Mouse (Mus musculus) heart, embryonic 12.5 days (tissue): ENCODE results near the gene Dlat. TPM values are rescaled to one million over a fixed set of nuclear protein-coding genes. Genes with fewer than 3 reads are reported as not detected.
A peak's percentile ranks its signal among the peaks of the same experiment; 100 is the strongest.
"Not testable (repeated sequence)": the region's sequence is repeated elsewhere in the genome, so short reads cannot be mapped to it uniquely, and the experiment has no call there.

Experiments used
- ATAC-seq: fragments of 200-750 bp; cut with Nextera tagmentation; 2 replicates; pipeline ENCODE4 v1.8.0; 2017; ENCODE audit warnings: moderate TSS enrichment, moderate library complexity; ENCODE audit not compliant: insufficient number of reproducible peaks, low FRiP score
- H3K27ac ChIP-seq: fragments of 300-500 bp; sonication (generic); 2 replicates; pipeline ENCODE4 v1.5.1; 2016; ENCODE audit warnings: mild to moderate bottlenecking, moderate library complexity; ENCODE audit not compliant: poor library complexity, severe bottlenecking
- H3K27me3 ChIP-seq: fragments of 300-500 bp; sonication (generic); replicated peaks from 2 replicates; pipeline ENCODE4 v1.6.1; 2016; ENCODE audit warnings: mild to moderate bottlenecking, moderate library complexity
- H3K36me3 ChIP-seq: fragments of 300-500 bp; sonication (generic); 2 replicates; pipeline ENCODE4 v1.6.1; 2016; ENCODE audit warnings: mild to moderate bottlenecking, moderate library complexity
- H3K4me1 ChIP-seq: fragments of 300-500 bp; sonication (generic); replicated peaks from 2 replicates; pipeline ENCODE4 v1.6.1; 2016; ENCODE audit warnings: mild to moderate bottlenecking
- H3K4me2 ChIP-seq: fragments of 300-500 bp; sonication (generic); 2 replicates; pipeline ENCODE4 v1.6.1; 2016; ENCODE audit warnings: mild to moderate bottlenecking, moderate library complexity
- H3K4me3 ChIP-seq: fragments of 300-500 bp; sonication (generic); 2 replicates; pipeline ENCODE4 v1.5.1; 2016; ENCODE audit warnings: mild to moderate bottlenecking
- H3K9ac ChIP-seq: fragments of 300-500 bp; sonication (generic); 2 replicates; pipeline ENCODE4 v1.6.1; 2016; ENCODE audit warnings: mild to moderate bottlenecking, moderate library complexity
- H3K9me3 ChIP-seq: fragments of 300-500 bp; sonication (generic); replicated peaks from 2 replicates; pipeline ENCODE4 v1.6.1; 2016; ENCODE audit warnings: mild to moderate bottlenecking, moderate library complexity
- WGBS: fragments of 180-500 bp; shearing (Covaris S2); methylation state at CpG from one replicate; pipeline ENCODE4 v1.1.7; 2016; 5-methylcytosine and 5-hydroxymethylcytosine counted together
- polyA plus RNA-seq: library from polyadenylated mRNA; unstranded; fragments of >200 nt; fragmentation: Nextera tagmentation; extraction: Ambion mirVana; gene quantifications from 2 replicates; pipeline ENCODE4 v1.2.1, GENCODE M21; 2016

Dlat gene
- polyA plus RNA-seq, 1 experiment from 2014 or later = 138 TPM

GRCm38 (mm10) chr9:50658941-50659388, 615 bp downstream of the Dlat start:
- Histone ChIP-seq H3K27me3 (no peaks in the 10 kb centered on the region), H3K9ac (peak overlapping the region; percentile 97), H3K4me2 (peak overlapping the region; percentile 73), H3K4me1 (peaks cover 14% of the 10 kb centered on the region), H3K36me3 (peaks cover 33% of the 10 kb centered on the region), H3K9me3 (no peaks in the 10 kb centered on the region), H3K27ac (peak overlapping the region; percentile 86), H3K4me3 (peak overlapping the region; percentile 98)
- ATAC-seq = peak; percentile 60
- WGBS = 0% methylated on average over 26 of the region's 28 CpGs

- Histone ChIP-seq H3K4me3 (peak overlapping the region; percentile 98), H3K27ac (no peak overlapping the region), H3K36me3 (peaks cover 38% of the 10 kb centered on the region), H3K27me3 (no peaks in the 10 kb centered on the region), H3K9ac (peak overlapping the region; percentile 97), H3K9me3 (no peaks in the 10 kb centered on the region), H3K4me1 (peaks cover 14% of the 10 kb centered on the region), H3K4me2 (peak overlapping the region; percentile 73)
- WGBS = 13% methylated on average over 5 of the region's 5 CpGs
- no peak for ATAC-seq
These were observed 1.2 kb downstream of the Dlat start for GRCm38 (mm10) chr9:50658391-50658790.

- Histone ChIP-seq H3K9me3 (no peaks in the 10 kb centered on the region), H3K4me2 (no peak overlapping the region), H3K36me3 (peaks cover 91% of the 10 kb centered on the region), H3K9ac (no peak overlapping the region), H3K27ac (no peak overlapping the region), H3K4me3 (no peak overlapping the region), H3K27me3 (no peaks in the 10 kb centered on the region), H3K4me1 (no peaks in the 10 kb centered on the region)
- ATAC-seq = peak; percentile 67; the same call in 1 of the 2 replicates
- WGBS = 83% methylated on average over 10 of the region's 10 CpGs
These were observed 9.1 kb downstream of the Dlat start for GRCm38 (mm10) chr9:50650503-50650902.

- no peaks in the 10 kb centered on the region for H3K4me1 ChIP-seq
- H3K4me2 ChIP-seq = no peak overlapping the region
- 79% methylated on average over 10 of the region's 10 CpGs for WGBS
- no peak overlapping the region for H3K27ac ChIP-seq
- no peak overlapping the region for H3K4me3 ChIP-seq
- H3K36me3 ChIP-seq = peaks cover 91% of the 10 kb centered on the region
- no peaks in the 10 kb centered on the region for H3K9me3 ChIP-seq
- no peaks in the 10 kb centered on the region for H3K27me3 ChIP-seq
- no peak overlapping the region for H3K9ac ChIP-seq
- no peak for ATAC-seq
These were observed 12.7 kb downstream of the Dlat start for GRCm38 (mm10) chr9:50646826-50647370.

GRCm38 (mm10) chr9:50634270-50634669, 25.3 kb downstream of the Dlat start:
- no peak for ATAC-seq
- Histone ChIP-seq H3K4me3 (no peak overlapping the region), H3K36me3 (peaks cover 60% of the 10 kb centered on the region), H3K9ac (no peak overlapping the region), H3K27ac (no peak overlapping the region), H3K4me2 (no peak overlapping the region), H3K27me3 (no peaks in the 10 kb centered on the region), H3K9me3 (no peaks in the 10 kb centered on the region), H3K4me1 (no peaks in the 10 kb centered on the region)
- WGBS = 94% methylated on average over 11 of the region's 11 CpGs

GRCm38 (mm10) chr9:50633059-50633458, 26.5 kb downstream of the Dlat start:
- WGBS = 60% methylated on average over 2 of the region's 2 CpGs
- H3K36me3 ChIP-seq = peaks cover 51% of the 10 kb centered on the region
- ATAC-seq = no peak

GRCm38 (mm10) chr9:50632016-50632688, 27.4 kb downstream of the Dlat start:
- H3K36me3 ChIP-seq = peaks cover 45% of the 10 kb centered on the region
- H3K27ac ChIP-seq = no peak overlapping the region
- H3K4me1 ChIP-seq = no peaks in the 10 kb centered on the region
- no peak overlapping the region for H3K4me3 ChIP-seq
- 88% methylated on average over 6 of the region's 6 CpGs for WGBS
- no peak; the same call in 1 of the 2 replicates for ATAC-seq
- no peak overlapping the region for H3K4me2 ChIP-seq
- H3K9ac ChIP-seq = no peak overlapping the region
- no peaks in the 10 kb centered on the region for H3K9me3 ChIP-seq
- no peaks in the 10 kb centered on the region for H3K27me3 ChIP-seq

More at GRCm38 (mm10) chr9:50633059-50633458, 26.5 kb downstream of the Dlat start:
- H3K27me3 ChIP-seq = no peaks in the 10 kb centered on the region
- no peaks in the 10 kb centered on the region for H3K9me3 ChIP-seq
- H3K9ac ChIP-seq = no peak overlapping the region
- no peak overlapping the region for H3K4me3 ChIP-seq
- no peaks in the 10 kb centered on the region for H3K4me1 ChIP-seq
- no peak overlapping the region for H3K27ac ChIP-seq
- H3K4me2 ChIP-seq = no peak overlapping the region

GRCm38 (mm10) chr9:50630903-50631302, 28.7 kb downstream of the Dlat start:
- not testable (repeated sequence) for H3K27me3 ChIP-seq, H3K4me1 ChIP-seq, H3K4me2 ChIP-seq, ATAC-seq, H3K9me3 ChIP-seq, H3K27ac ChIP-seq, H3K4me3 ChIP-seq, H3K9ac ChIP-seq
- WGBS = 90% methylated on average over 6 of the region's 8 CpGs
- peaks cover 33% of the 10 kb centered on the region for H3K36me3 ChIP-seq

GRCm38 (mm10) chr9:50617794-50618330, 41.7 kb downstream of the Dlat start:
- Histone ChIP-seq H3K4me3 (peak overlapping the region; percentile 85), H3K9ac (no peak overlapping the region), H3K4me2 (peak overlapping the region; percentile 55)

GRCm38 (mm10) chr9:50616766-50617603, 42.6 kb downstream of the Dlat start, which contains the start of the genes Pih1d2 and Nkapd1:
Gene Pih1d2 (plus strand): TSS chr9:50617321.
Gene Nkapd1 (minus strand): TSS chr9:50617464.
- peaks cover 30% of the 10 kb centered on the region for H3K36me3 ChIP-seq
- under 1% methylated on average over 80 of the region's 81 CpGs for WGBS
- ATAC-seq = peak; percentile 91

More at GRCm38 (mm10) chr9:50617794-50618330, 41.7 kb downstream of the Dlat start:
- H3K36me3 ChIP-seq = peaks cover 21% of the 10 kb centered on the region
- ATAC-seq = no peak
- 55% methylated on average over 9 of the region's 9 CpGs for WGBS
- peaks cover 8% of the 10 kb centered on the region for H3K4me1 ChIP-seq
- no peaks in the 10 kb centered on the region for H3K27me3 ChIP-seq
- H3K27ac ChIP-seq = no peak overlapping the region
- H3K9me3 ChIP-seq = no peaks in the 10 kb centered on the region

More at GRCm38 (mm10) chr9:50616766-50617603, 42.6 kb downstream of the Dlat start, which contains the start of the genes Pih1d2 and Nkapd1:
- peak within 1 kb of the TSS; percentile 92 for H3K27ac ChIP-seq
- H3K4me2 ChIP-seq = peak within 1 kb of the TSS; percentile 82
- H3K4me3 ChIP-seq = peak within 1 kb of the TSS; percentile 85
- H3K4me1 ChIP-seq = peaks cover 8% of the 10 kb centered on the region
- peak within 1 kb of the TSS; percentile 91 for H3K9ac ChIP-seq
- no peaks in the 10 kb centered on the region for H3K9me3 ChIP-seq
- no peaks in the 10 kb centered on the region for H3K27me3 ChIP-seq
